Mouse (Mus musculus) v-Abl transformed pro-B cells (cell line): ENCODE results near the gene Grin2d.

Source experiments
- in situ Hi-C, 2 experiments: fragments of 400-800 bp; cut with MboI; formaldehyde crosslinking; loops; one replicate each; pipeline ENCODE4 v1.15.1; 2025; ENCODE audit not compliant: unreplicated experiment in 2 of 2

Grin2d gene

GRCm38 (mm10) chr7:45878278-45878677 is at the start of gene Grin2d:
Grin2d (minus strand) TSS chr7:45878378.
- in situ Hi-C loops = loop anchor here in 1 of 2 experiments (10.0 kb wide), 1 partner anchor 137 kb away; no protein-coding TSS in a partner anchor

GRCm38 (mm10) chr7:45924429-45924816 is 46.2 kb upstream of the Grin2d start:
- in situ Hi-C loops = loop anchor here (5.0 to 25.0 kb wide), 3 partner anchors 192 to 1387 kb away; partner anchors contain the start of genes Pold1 (in 1 of the 2), Rras (in 1 of the 2), Scaf1 (in 1 of the 2) and Spib (in 1 of the 2)

- in situ Hi-C loops = loop anchor here (5.0 to 25.0 kb wide), 3 partner anchors 192 to 1387 kb away; partner anchors contain the start of genes Pold1 (in 1 of the 2), Rras (in 1 of the 2), Scaf1 (in 1 of the 2) and Spib (in 1 of the 2)
These were observed 45.7 kb upstream of the Grin2d start, which contains the start of gene Ccdc114 for GRCm38 (mm10) chr7:45923762-45924428. Ccdc114 (plus strand) TSS chr7:45924072.

DNA sequence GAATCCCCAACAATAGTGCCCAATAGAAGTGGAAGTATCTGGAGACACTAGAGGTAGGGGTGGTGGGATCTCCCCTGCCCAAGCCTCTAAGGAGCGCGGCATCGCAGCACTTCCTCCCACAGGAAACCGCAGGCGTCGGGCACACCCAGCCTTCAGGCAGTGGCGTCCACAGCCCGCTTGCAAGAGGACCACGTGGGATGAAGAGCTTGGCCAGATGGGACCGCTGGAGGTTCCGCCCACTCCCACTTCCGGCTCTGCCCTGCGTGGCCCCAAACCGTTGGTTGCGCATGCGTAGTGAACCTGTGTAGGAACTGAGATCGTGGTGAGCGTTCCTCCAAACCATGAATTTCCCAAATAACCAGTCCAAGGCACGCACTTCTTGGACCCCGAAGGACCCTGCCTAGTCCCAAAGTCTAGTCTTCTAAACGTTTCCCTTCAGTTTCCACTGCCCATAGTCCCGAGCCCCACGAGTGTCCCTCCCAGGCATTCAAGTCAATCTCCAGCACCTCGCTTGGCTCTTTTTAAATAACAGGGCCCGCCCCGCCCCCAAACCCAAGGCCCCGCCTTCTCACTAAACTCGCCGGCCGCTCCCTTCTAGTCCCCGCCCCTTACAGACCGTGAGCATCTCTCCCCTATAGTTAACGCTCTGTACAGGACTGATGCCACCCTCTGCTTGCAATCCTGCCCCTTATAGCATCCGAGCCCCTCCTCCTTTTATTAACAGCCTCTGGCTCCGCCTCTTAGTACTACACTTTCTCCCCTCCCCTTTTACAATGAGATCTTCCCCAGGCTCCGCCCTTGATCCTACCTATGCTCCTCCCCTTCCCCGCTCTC is 45.0 kb upstream of the Grin2d start:
- in situ Hi-C loops = loop anchor here (5.0 to 25.0 kb wide), 3 partner anchors 191 to 1386 kb away; partner anchors contain the start of genes Pold1 (in 1 of the 2), Rras (in 1 of the 2), Scaf1 (in 1 of the 2) and Spib (in 1 of the 2)

DNA sequence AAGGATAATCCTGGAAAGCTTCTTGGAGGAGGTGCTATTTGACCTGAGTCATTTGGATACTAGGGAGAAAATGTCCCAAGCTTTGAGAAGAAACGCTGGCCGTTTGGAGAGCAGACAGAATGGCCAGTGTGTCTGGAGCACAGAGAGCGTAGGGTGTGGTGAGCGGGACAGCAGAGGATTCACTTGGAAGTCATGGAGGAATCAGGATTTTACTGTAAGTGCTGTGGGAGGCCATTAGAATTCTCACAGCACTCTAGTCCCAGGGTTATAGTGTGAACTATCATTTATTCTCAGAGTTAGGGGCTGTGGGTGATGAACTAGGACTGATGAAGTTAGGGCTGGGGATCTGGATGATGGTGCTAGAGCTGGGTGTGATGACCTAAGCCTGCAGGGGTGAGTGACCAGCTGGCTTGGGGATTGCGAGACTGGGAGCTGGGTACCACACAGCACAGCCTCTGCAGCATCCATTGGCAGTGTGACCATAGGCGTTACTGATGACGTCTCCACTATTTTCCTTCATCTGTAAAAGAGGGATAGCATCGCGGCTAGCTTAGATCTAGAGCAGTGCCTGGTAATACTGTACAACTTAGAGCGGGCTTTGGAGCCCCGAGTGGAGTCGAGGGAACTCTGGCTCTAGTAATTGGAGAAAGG is 43.9 kb upstream of the Grin2d start:
- in situ Hi-C loops = loop anchor here (5.0 to 25.0 kb wide), 3 partner anchors 190 to 1385 kb away; partner anchors contain the start of genes Pold1 (in 1 of the 2), Rras (in 1 of the 2), Scaf1 (in 1 of the 2) and Spib (in 1 of the 2)

DNA sequence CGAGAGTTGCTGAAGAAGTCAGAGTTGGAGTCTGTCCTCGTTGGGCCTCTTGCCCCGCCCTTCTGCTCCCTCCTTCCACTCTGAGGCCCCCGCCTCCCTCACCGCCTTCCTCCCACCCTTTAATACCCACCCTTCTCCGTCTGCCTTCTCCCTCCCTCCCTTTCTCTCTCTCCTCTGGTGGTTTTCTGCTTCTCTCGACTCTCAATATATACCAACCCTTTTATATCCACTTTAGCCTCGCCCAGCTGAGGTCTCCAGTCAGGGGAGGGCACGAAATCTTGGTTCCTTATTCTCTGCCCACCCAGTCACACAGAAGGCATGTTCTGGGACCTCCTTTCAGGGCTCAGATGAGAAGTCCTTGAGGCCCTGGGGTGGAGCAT is 43.1 kb upstream of the Grin2d start, which contains the start of gene Emp3:
TSS of gene Emp3 (minus strand) at position 163 of the 380 bp plus-strand sequence.
- in situ Hi-C loops = loop anchor here (5.0 to 25.0 kb wide), 3 partner anchors 189 to 1384 kb away; partner anchors contain the start of genes Pold1 (in 1 of the 2), Rras (in 1 of the 2), Scaf1 (in 1 of the 2) and Spib (in 1 of the 2)

DNA sequence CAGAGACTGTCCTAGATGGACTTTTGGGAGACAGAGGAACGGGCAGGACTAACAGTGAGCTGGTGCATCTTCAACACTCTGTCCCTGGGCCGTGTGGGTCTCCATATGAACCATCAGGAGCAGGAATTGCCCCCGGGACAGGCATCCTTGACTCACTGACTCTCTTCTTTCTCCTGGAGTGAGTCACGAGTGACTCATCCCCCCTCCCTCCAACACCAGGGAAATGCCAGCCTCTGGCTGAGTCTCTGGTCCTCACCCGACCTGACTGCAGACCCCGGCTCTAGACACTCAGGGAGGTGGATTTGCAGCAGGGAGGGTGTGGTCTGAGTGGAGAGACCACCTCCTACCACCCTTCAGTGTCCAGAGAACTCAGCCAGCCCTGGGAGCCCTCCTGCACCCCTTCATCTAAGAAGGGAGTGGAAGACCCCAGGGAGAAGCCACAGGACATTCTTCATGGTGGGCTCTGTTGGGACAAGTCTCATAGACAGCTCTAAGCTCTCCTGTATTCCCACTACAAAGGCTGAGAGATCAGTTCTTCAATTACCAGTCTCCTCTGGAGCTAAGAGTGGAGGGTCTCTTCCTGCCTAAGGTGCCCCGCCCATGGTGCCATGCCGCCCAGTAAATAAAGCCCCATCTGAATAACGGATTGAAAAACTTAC is 42.5 kb upstream of the Grin2d start:
- in situ Hi-C loops = loop anchor here (5.0 to 25.0 kb wide), 3 partner anchors 188 to 1383 kb away; partner anchors contain the start of genes Pold1 (in 1 of the 2), Rras (in 1 of the 2), Scaf1 (in 1 of the 2) and Spib (in 1 of the 2)

DNA sequence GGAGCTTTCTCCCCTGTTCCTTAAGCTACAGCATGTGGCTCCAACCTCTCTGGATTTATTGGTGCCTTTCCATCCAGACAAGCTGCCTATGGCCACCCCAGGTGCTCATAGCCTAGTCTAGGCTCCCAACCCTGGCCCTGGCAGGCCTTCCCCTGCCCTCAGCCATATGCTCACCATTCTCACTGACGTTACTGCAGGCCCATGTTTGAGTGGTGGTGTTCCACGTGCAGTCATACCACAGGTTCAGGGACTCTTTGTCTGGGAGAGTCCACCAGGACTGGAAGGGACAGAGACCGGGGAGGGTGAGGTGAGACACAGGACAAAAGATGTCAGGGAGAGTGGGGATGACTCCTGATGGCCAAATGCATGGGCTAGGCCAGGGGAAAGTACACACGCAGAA is 41.6 kb upstream of the Grin2d start:
- in situ Hi-C loops = loop anchor here (5.0 to 25.0 kb wide), 3 partner anchors 187 to 1382 kb away; partner anchors contain the start of genes Pold1 (in 1 of the 2), Rras (in 1 of the 2), Scaf1 (in 1 of the 2) and Spib (in 1 of the 2)

DNA sequence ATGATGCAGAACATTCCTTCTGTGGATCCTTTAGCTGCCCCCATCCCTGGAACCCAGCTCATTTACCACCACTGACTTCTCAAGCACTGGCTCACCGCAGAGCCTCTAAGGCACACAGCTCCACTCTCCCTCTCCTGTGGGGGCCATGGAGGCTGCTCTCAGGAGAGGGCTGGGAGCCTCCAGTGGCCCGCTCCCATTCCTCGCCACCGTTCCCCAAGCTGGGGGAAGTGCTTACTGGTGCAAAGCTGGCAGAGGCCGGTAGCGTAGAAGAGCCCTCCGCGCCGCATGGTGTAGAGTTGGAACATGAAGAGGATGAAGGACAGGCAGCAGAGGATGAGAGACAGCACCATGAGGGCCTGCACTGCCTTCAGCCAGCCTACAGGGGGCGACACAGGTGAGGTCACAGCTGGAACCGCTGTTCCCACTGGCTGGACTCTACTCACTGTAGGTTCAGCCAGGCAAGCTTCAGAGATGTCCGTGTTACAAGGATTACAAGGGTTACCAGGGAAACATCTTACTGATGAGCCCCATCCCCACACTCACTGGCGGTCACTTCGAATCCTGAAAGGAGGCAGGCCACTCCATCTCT is 41.0 kb upstream of the Grin2d start:
- in situ Hi-C loops = loop anchor here in 1 of 2 experiments (25.0 kb wide), 2 partner anchors 907 to 1382 kb away; partner anchors contain the start of genes Pold1, Rras, Scaf1 and Spib

GRCm38 (mm10) chr7:45917926-45918325 is 39.7 kb upstream of the Grin2d start:
- in situ Hi-C loops = loop anchor here in 1 of 2 experiments (25.0 kb wide), 2 partner anchors 906 to 1381 kb away; partner anchors contain the start of genes Pold1, Rras, Scaf1 and Spib

- in situ Hi-C loops = loop anchor here in 1 of 2 experiments (25.0 kb wide), 2 partner anchors 905 to 1380 kb away; partner anchors contain the start of genes Pold1, Rras, Scaf1 and Spib
These were observed 39.0 kb upstream of the Grin2d start for GRCm38 (mm10) chr7:45917004-45917704.

- in situ Hi-C loops = loop anchor here in 1 of 2 experiments (25.0 kb wide), 2 partner anchors 904 to 1379 kb away; partner anchors contain the start of genes Pold1, Rras, Scaf1 and Spib
These were observed 38.2 kb upstream of the Grin2d start for GRCm38 (mm10) chr7:45916056-45917003.

GRCm38 (mm10) chr7:45915011-45915410 is 36.8 kb upstream of the Grin2d start:
- in situ Hi-C loops = loop anchor here in 1 of 2 experiments (25.0 kb wide), 2 partner anchors 903 to 1378 kb away; partner anchors contain the start of genes Pold1, Rras, Scaf1 and Spib

- in situ Hi-C loops = loop anchor here in 1 of 2 experiments (25.0 kb wide), 2 partner anchors 902 to 1377 kb away; partner anchors contain the start of genes Pold1, Rras, Scaf1 and Spib
These were observed 35.9 kb upstream of the Grin2d start for GRCm38 (mm10) chr7:45914067-45914466.

DNA sequence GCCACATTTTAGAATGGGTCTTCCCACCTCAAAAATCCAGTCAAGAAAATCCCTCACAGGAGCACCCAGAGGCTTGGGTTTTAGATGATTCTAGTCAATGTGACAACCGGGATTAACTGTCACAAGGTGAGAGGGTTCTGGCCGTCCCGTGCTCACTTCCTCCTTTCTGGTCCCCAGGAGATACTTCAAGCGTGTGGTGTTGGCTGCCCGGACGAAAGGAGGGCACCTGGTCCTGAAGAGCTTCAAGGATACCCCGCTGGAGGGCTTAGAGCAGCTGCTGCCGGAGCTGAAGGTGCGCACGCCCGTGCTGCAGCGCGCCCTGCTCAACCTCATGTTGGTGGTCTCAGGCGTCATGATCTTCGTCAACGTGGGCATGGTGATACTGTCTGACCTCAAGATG is 31.0 kb upstream of the Grin2d start:
- in situ Hi-C loops = loop anchor here in 1 of 2 experiments (25.0 kb wide), 2 partner anchors 897 to 1372 kb away; partner anchors contain the start of genes Pold1, Rras, Scaf1 and Spib

DNA sequence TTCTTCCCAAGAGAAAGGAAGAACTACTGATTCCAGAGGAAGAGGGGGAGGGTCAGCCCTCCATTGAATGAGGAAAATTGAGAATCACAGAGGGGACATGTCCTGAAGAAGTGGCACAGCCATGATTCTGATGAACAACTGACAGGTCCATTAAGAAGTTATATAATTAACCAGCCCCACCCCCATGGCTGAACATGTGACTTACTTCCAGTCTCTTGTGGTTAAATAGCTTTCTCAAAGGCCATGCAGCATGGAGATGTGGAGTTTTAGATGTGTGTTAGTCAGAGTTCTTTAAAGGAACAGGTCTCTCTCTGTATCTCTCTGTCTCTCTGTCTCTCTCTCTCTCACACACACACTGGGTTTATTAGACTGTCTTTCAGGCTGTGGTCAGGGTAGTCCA is 30.2 kb upstream of the Grin2d start:
- in situ Hi-C loops = loop anchor here in 1 of 2 experiments (25.0 kb wide), 2 partner anchors 896 to 1371 kb away; partner anchors contain the start of genes Pold1, Rras, Scaf1 and Spib
